12 mouse cellular contexts compared by ENCODE assay signal in the genomic region with DNA sequence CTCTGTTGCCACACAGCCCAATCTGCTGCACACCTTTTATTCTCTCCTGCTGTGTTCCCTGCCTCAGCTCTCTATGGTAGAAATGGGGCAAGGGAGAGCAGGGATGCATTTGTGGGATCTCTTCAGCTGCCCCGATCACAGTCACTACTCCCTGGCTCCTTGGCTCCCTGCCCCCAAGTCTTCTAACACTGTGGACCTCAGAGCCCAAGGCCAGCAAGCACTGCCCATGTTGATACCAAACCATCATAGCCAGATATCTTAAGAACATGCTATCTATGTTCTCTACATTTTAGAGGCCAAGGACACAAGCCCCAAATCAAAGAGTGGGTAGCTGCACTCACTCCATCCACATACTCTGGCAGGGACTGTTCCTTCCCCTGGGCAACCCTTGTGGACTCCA.
"Had no signal": no experiment of that assay in that cellular context is flagged by ENCODE, and none has a peak within 500 bp of the region (broad histone marks: within the 10 kb centered on the region; RNA-seq: fewer than 3 reads in every experiment).

No protein-coding gene starts in this region.

- H3K27ac ChIP-seq: kidney, postnatal 0 days; limb, embryonic 12.5 days; liver, embryonic 13.5 days; lung, embryonic 15.5 days; macrophage; stomach, embryonic 15.5 days had no signal

- H3K9ac ChIP-seq: limb, embryonic 12.5 days; liver, embryonic 13.5 days; liver, postnatal 0 days; lung, embryonic 15.5 days; stomach, embryonic 15.5 days had no signal

- H3K4me1 ChIP-seq: lung, embryonic 15.5 days; stomach, embryonic 15.5 days had no signal

- H3K4me3 ChIP-seq: limb, embryonic 12.5 days; lung, embryonic 15.5 days had no signal

- ATAC-seq: liver, postnatal 0 days had no signal

- H3K9me3 ChIP-seq: limb, embryonic 12.5 days; liver, embryonic 13.5 days; lung, embryonic 15.5 days; stomach, embryonic 15.5 days had no signal

- H3K36me3 ChIP-seq: limb, embryonic 12.5 days; liver, embryonic 13.5 days; lung, embryonic 15.5 days; stomach, embryonic 15.5 days had no signal

- H3K27me3 ChIP-seq: liver, embryonic 13.5 days; lung, embryonic 15.5 days; stomach, embryonic 15.5 days had no signal

- DNase-seq: layer of hippocampus, adult 9-11 months; layer of hippocampus, postnatal 36 days; lung, postnatal 14 days; right cerebral cortex, postnatal 14 days; thymus, adult 18-20 months had no signal
